Mouse (Mus musculus): ENCODE results near the gene Cry2. TPM values are rescaled to one million over a fixed set of nuclear protein-coding genes. Genes with fewer than 3 reads are reported as not detected.

Cry2 gene
- total and polyA plus RNA-seq, 3 experiments = 12.7 to 29.3 (median 19.1) TPM

DNA sequence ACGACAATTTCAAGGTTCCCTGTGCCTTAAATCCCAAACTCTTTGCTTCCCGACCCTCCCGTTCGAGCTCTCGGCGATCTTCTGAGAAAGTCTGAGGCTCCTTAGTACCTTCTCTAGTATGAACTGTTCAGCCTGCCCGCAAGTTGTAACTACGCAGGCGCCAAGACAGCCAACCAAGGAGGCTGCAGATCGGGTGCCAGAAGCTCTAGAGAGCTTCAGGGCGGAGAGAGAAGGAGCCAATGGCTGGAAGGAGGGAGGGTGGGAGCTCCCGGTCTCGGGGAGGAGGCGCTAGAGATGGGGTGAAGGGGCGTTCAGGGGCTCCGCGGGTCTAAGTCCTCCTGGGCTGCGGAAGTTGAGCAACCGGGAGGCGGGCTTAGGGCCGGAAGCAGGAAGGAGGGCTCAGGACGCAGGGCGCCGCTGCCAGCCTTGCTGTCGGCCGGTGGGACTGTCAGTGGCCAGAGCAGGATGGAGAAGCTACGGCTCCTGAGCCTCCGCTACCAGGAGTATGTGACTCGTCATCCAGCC lies 58.7 kb downstream of the Cry2 start:
- 1% methylated on average over 29 of the region's 29 CpGs for WGBS
- peak; percentile 96 to 97 for DNase-seq
- no peaks in the 10 kb centered on the region for H3K36me3 ChIP-seq (ENCODE audit: control insufficient read depth, insufficient read depth, low read length)
- H3K79me2 ChIP-seq (replicated peaks; ENCODE audit: control insufficient read depth, insufficient read depth, low read length) = no peaks in the 10 kb centered on the region
- peak overlapping the region; percentile 81 for H3K4me3 ChIP-seq
- 0 out of 2 replicates have a peak, but pooled peaks have one; percentile 15 for TF ChIP-seq EP300 (IDR thresholded peaks at IDR 0.05; ENCODE audit: insufficient read depth, low read depth, low read length)
- TF ChIP-seq CTCF (IDR thresholded peaks at IDR 0.05) = peak; percentile 28; the same call in 1 of the 2 replicates
- TF ChIP-seq POLR2A (IDR thresholded peaks at IDR 0.05; ENCODE audit: insufficient read depth, low read depth, low read length) = peak; percentile 84
- H3K27me3 ChIP-seq (ENCODE audit: control insufficient read depth, insufficient read depth, low read length) = peaks cover 10% of the 10 kb centered on the region
- peak overlapping the region; percentile 62 for H3K9ac ChIP-seq (ENCODE audit: low read depth, low read length)
- intact Hi-C loops (cut with DNase I) = loop anchor here (2.0 to 5.0 kb wide), 2 partner anchors 47 to 60 kb away; partner anchors contain the start of gene Cry2
- H3K4me1 ChIP-seq (ENCODE audit: control insufficient read depth, insufficient read depth, low read length) = peaks cover 5% of the 10 kb centered on the region
- H3K27ac ChIP-seq = peak overlapping the region; percentile 93

DNA sequence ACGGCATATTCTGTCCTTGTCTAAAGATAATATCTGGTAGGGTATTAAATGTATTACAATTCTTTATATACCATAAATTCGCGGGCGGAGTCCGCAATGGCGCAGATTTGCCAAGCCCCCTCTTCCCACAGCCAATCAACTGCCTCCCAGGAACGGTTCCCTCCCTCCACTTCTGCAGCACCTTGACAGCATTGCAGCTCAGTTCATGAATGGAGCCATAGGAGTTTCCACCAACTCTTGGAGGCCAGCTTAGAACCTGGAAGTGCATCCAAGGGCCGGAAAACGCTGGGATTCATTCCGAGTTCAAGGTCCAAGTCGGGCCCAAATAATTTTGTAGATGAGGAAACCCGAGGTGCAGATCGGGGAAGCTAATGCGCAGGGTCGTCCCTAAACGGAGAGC lies 59.3 kb downstream of the Cry2 start, which contains the start of the genes Pex16 and Large2:
Gene Pex16, plus strand, starts transcription at position 163 of the 400 bp plus-strand sequence.
Gene Large2, minus strand, starts transcription at position 356 of the 400 bp plus-strand sequence.
- intact Hi-C loops (cut with DNase I) = loop anchor here (2.0 kb wide), 1 partner anchor 60 kb away; the partner anchor contains the start of gene Cry2
- TF ChIP-seq POLR2A (IDR thresholded peaks at IDR 0.05; ENCODE audit: insufficient read depth, low read depth, low read length) = no peak; the same call in 1 of the 2 replicates
- no peak for TF ChIP-seq EP300 (IDR thresholded peaks at IDR 0.05; ENCODE audit: insufficient read depth, low read depth, low read length)
- no peak for TF ChIP-seq CTCF (IDR thresholded peaks at IDR 0.05)
- Histone ChIP-seq H3K36me3 (ENCODE audit: control insufficient read depth, insufficient read depth, low read length) (no peaks in the 10 kb centered on the region), H3K9ac (ENCODE audit: low read depth, low read length) (peak within 1 kb of the TSS; percentile 62), H3K27ac (peak within 1 kb of the TSS; percentile 93), H3K4me1 (ENCODE audit: control insufficient read depth, insufficient read depth, low read length) (peaks cover 5% of the 10 kb centered on the region), H3K79me2 (replicated peaks; ENCODE audit: control insufficient read depth, insufficient read depth, low read length) (no peaks in the 10 kb centered on the region), H3K27me3 (ENCODE audit: control insufficient read depth, insufficient read depth, low read length) (peaks cover 11% of the 10 kb centered on the region), H3K4me3 (peak within 1 kb of the TSS; percentile 81)
- DNase-seq = peak in 1 of 2 experiments; percentile 40
- 2% methylated on average over 16 of the region's 16 CpGs for WGBS

DNA sequence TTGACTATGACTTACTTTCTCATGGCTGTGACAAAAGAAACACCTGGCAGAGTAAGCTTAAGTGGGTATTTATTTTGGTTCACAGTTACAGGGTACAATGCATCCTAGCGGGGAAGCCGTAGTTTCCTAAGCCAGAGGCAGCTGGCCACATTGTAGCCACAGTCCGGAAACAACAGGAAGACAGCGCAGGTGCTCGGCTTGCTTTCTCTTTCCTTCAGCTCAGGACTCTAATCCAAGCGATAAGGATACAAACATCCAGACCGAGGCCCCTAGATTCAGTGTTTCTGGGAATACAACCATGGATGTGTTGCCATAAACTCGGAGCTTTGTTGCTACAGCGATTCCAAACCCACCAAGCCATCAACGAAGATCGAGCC lies 60.4 kb downstream of the Cry2 start:
- peak overlapping the region; percentile 41; the same call in 1 of the 2 replicates for H3K27ac ChIP-seq
- DNase-seq = no peak
- no peak overlapping the region for H3K9ac ChIP-seq (ENCODE audit: low read depth, low read length)
- H3K27me3 ChIP-seq (ENCODE audit: control insufficient read depth, insufficient read depth, low read length) = peaks cover 11% of the 10 kb centered on the region
- 76% methylated on average over 11 of the region's 11 CpGs for WGBS
- no peaks in the 10 kb centered on the region for H3K36me3 ChIP-seq (ENCODE audit: control insufficient read depth, insufficient read depth, low read length)
- H3K4me1 ChIP-seq (ENCODE audit: control insufficient read depth, insufficient read depth, low read length) = peaks cover 5% of the 10 kb centered on the region
- H3K4me3 ChIP-seq = no peak overlapping the region
- intact Hi-C loops (cut with DNase I) = no loop called here
- no peaks in the 10 kb centered on the region for H3K79me2 ChIP-seq (replicated peaks; ENCODE audit: control insufficient read depth, insufficient read depth, low read length)
- TF ChIP-seq POLR2A (IDR thresholded peaks at IDR 0.05; ENCODE audit: insufficient read depth, low read depth, low read length) (no peak), EP300 (IDR thresholded peaks at IDR 0.05; ENCODE audit: insufficient read depth, low read depth, low read length) (no peak), CTCF (IDR thresholded peaks at IDR 0.05) (no peak)

DNA sequence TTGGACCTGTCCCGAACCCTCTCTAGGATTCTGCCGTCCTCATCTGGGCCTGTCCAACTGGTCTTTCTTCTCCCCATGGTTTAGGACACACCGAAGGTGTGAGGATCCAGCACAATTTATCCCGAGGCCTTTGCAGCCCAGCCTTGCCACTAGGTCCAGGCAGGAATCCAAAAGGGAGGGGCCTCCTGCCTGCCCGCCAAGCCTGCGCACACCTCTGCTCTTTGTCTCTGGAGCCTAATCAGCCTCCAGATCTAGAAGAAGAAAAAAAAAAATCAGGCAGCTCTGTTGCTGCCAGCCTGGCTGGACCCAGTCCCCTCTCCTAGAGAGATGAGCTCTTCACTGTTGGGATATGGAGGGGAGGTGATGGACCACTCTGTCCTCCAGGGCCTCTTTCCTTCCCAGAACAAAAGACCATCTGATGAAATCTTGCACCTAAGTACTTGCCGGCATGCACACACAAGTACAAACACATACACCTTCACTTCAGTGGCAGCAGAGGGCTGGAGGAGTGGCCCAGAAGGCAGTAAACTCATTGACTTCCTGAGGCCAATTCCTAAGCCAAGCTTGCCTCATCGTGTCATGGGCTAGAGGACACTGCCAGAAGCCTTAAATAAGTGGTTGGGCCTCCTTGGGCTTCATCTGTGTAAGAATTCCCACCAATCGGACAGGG lies 60.9 kb downstream of the Cry2 start:
- H3K27ac ChIP-seq = no peak overlapping the region; the same call in 1 of the 2 replicates
- H3K4me1 ChIP-seq (ENCODE audit: control insufficient read depth, insufficient read depth, low read length) = peaks cover 5% of the 10 kb centered on the region
- H3K36me3 ChIP-seq (ENCODE audit: control insufficient read depth, insufficient read depth, low read length) = no peaks in the 10 kb centered on the region
- no peaks in the 10 kb centered on the region for H3K79me2 ChIP-seq (replicated peaks; ENCODE audit: control insufficient read depth, insufficient read depth, low read length)
- WGBS = 55% methylated on average over 9 of the region's 9 CpGs
- no peak overlapping the region for H3K4me3 ChIP-seq
- DNase-seq = peak; percentile 48 to 59
- H3K27me3 ChIP-seq (ENCODE audit: control insufficient read depth, insufficient read depth, low read length) = peaks cover 11% of the 10 kb centered on the region
- intact Hi-C loops (cut with DNase I) = no loop called here
- H3K9ac ChIP-seq (ENCODE audit: low read depth, low read length) = no peak overlapping the region
- TF ChIP-seq EP300 (IDR thresholded peaks at IDR 0.05; ENCODE audit: insufficient read depth, low read depth, low read length) = no peak
- no peak for TF ChIP-seq CTCF (IDR thresholded peaks at IDR 0.05)
- no peak for TF ChIP-seq POLR2A (IDR thresholded peaks at IDR 0.05; ENCODE audit: insufficient read depth, low read depth, low read length)

DNA sequence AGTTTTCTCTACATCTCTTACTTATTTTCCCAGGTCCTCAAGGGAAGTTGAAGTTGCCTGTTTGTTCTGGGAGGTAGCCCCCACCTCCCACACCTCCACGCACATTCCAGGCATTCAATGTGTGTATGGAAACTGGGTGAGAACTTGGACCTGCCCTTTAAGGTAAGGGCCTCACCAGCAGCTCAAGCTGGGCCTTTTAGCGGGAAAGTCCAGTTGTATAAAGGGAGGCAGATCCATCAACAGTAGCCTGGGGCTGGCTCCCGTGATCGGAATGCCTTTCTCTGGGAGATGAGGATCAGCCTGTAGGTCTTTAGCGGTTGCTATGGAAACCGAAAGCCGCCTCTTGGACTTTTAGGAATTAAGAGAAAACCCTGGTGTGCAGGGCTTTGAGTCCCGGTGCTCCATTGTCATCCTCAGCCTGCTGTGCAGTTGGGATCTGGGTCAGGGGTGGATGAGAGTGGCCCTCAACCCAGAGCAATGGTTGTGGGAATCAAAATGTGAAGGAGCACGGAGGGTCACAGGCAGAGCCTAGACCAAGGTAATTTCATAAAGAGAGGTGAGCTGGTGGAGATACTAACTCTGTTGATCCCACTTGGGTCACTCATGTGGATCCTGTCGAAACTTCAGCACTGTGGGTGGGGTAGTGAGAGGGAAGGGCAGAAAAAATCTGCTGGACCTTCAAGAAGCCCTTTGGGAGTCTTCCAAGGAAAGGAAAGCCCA lies 61.7 kb downstream of the Cry2 start:
- H3K4me1 ChIP-seq (ENCODE audit: control insufficient read depth, insufficient read depth, low read length) = peaks cover 5% of the 10 kb centered on the region
- peaks cover 11% of the 10 kb centered on the region for H3K27me3 ChIP-seq (ENCODE audit: control insufficient read depth, insufficient read depth, low read length)
- no peak overlapping the region for H3K27ac ChIP-seq
- no peak overlapping the region for H3K9ac ChIP-seq (ENCODE audit: low read depth, low read length)
- intact Hi-C loops (cut with DNase I) = no loop called here
- H3K79me2 ChIP-seq (replicated peaks; ENCODE audit: control insufficient read depth, insufficient read depth, low read length) = no peaks in the 10 kb centered on the region
- no peak for DNase-seq
- no peaks in the 10 kb centered on the region for H3K36me3 ChIP-seq (ENCODE audit: control insufficient read depth, insufficient read depth, low read length)
- WGBS = 52% methylated on average over 10 of the region's 10 CpGs
- no peak overlapping the region for H3K4me3 ChIP-seq
- no peak for TF ChIP-seq POLR2A (IDR thresholded peaks at IDR 0.05; ENCODE audit: insufficient read depth, low read depth, low read length)
- no peak for TF ChIP-seq EP300 (IDR thresholded peaks at IDR 0.05; ENCODE audit: insufficient read depth, low read depth, low read length)
- no peak for TF ChIP-seq CTCF (IDR thresholded peaks at IDR 0.05)
